Mouse (Mus musculus): ENCODE measurements at regions not wholly inside any gene's neighbourhood (a gene's known extent, or its start where the extent isn't known, plus 50 kb on each side); places are given as distances from the start of the nearest gene placed in this dataset.

GRCm38 (mm10) chr16:9353811-9354210 lies 523.9 kb downstream of the 1810013L24Rik start:
- no peak for DNase-seq (ENCODE audit: low spot score)

GRCm38 (mm10) chr16:9354331-9355030 lies 524.6 kb downstream of the 1810013L24Rik start:
- DNase-seq (ENCODE audit: low spot score) = no peak

- DNase-seq (ENCODE audit: low spot score) = no peak
Observed at GRCm38 (mm10) chr16:9358651-9359050, 528.8 kb downstream of the 1810013L24Rik start.

- DNase-seq (ENCODE audit: low spot score) = no peak
Observed at GRCm38 (mm10) chr16:9359399-9360135, 529.7 kb downstream of the 1810013L24Rik start.

- no peak for DNase-seq (ENCODE audit: low spot score)
Observed at GRCm38 (mm10) chr16:9360741-9361255, 530.9 kb downstream of the 1810013L24Rik start.

- DNase-seq (ENCODE audit: low spot score) = no peak
Observed at GRCm38 (mm10) chr16:9362116-9362515, 532.2 kb downstream of the 1810013L24Rik start.

- DNase-seq (ENCODE audit: low spot score) = no peak
Observed at GRCm38 (mm10) chr16:9364105-9364504, 534.2 kb downstream of the 1810013L24Rik start.

- no peak for DNase-seq (ENCODE audit: low spot score)
Observed at GRCm38 (mm10) chr16:9390986-9391385, 561.1 kb downstream of the 1810013L24Rik start.

GRCm38 (mm10) chr16:9404736-9405135 lies 574.8 kb downstream of the 1810013L24Rik start:
- no peak for DNase-seq (ENCODE audit: low spot score)

- DNase-seq (ENCODE audit: low spot score) = no peak
Observed at GRCm38 (mm10) chr16:9408196-9408595, 578.3 kb downstream of the 1810013L24Rik start.

- no peak for DNase-seq (ENCODE audit: low spot score)
Observed at GRCm38 (mm10) chr16:9430509-9430908, 564.9 kb downstream of the Grin2a start.

GRCm38 (mm10) chr16:9439300-9439856 lies 556.0 kb downstream of the Grin2a start:
- no peak for DNase-seq (ENCODE audit: low spot score)

- no peak for DNase-seq (ENCODE audit: low spot score)
Observed at GRCm38 (mm10) chr16:9439891-9440290, 555.5 kb downstream of the Grin2a start.

GRCm38 (mm10) chr16:9452058-9452457 lies 543.3 kb downstream of the Grin2a start:
- DNase-seq (ENCODE audit: low spot score) = no peak

- no peak for DNase-seq (ENCODE audit: low spot score)
Observed at GRCm38 (mm10) chr16:9457574-9457973, 537.8 kb downstream of the Grin2a start.

GRCm38 (mm10) chr16:9462497-9462896 lies 532.9 kb downstream of the Grin2a start:
- no peak for DNase-seq (ENCODE audit: low spot score)

GRCm38 (mm10) chr16:9469394-9469793 lies 526.0 kb downstream of the Grin2a start:
- DNase-seq (ENCODE audit: low spot score) = no peak

GRCm38 (mm10) chr16:9485291-9485690 lies 510.1 kb downstream of the Grin2a start:
- no peak for DNase-seq (ENCODE audit: low spot score)

GRCm38 (mm10) chr16:9498301-9498700 lies 497.1 kb downstream of the Grin2a start:
- DNase-seq (ENCODE audit: low spot score) = no peak

- DNase-seq (ENCODE audit: low spot score) = no peak
Observed at GRCm38 (mm10) chr16:9501713-9502112, 493.6 kb downstream of the Grin2a start.

GRCm38 (mm10) chr16:9509666-9510065 lies 485.7 kb downstream of the Grin2a start:
- no peak for DNase-seq (ENCODE audit: low spot score)

GRCm38 (mm10) chr16:9514538-9514937 lies 480.8 kb downstream of the Grin2a start:
- DNase-seq (ENCODE audit: low spot score) = no peak
